Mouse (Mus musculus): ENCODE results near the gene Olfr676. TPM values are rescaled to one million over a fixed set of nuclear protein-coding genes. Genes with fewer than 3 reads are reported as not detected.
"Not testable (repeated sequence)": the region's sequence is repeated elsewhere in the genome, so short reads cannot be mapped to it uniquely, and the experiment has no call there.

Gene Olfr676
- not detected for total RNA-seq (2021)
- long read RNA-seq, experiment 1 = 0 reads
- long read RNA-seq, experiment 2 = 0 reads

- DNase-seq (ENCODE audit: low spot score in 2 of 2) = no peak
Measured at GRCm38 (mm10) chr7:105032398-105032797, at the start of gene Olfr676. Gene Olfr676 (plus strand): TSS chr7:105032698.

GRCm38 (mm10) chr7:105001929-105002328, 30.6 kb upstream of the Olfr676 start, which contains the start of gene Olfr672:
Gene Olfr672 (minus strand): TSS chr7:105002029.
- DNase-seq (ENCODE audit: low spot score in 2 of 2) = no peak

GRCm38 (mm10) chr7:105022530-105022929, 10.0 kb upstream of the Olfr676 start:
- DNase-seq (ENCODE audit: low spot score in 2 of 2) = no peak

GRCm38 (mm10) chr7:105028360-105028759, 4.1 kb upstream of the Olfr676 start, which contains the start of gene Olfr675:
Gene Olfr675 (minus strand): TSS chr7:105028460.
- DNase-seq (ENCODE audit: low spot score in 2 of 2) = no peak

- DNase-seq (ENCODE audit: low spot score in 2 of 2) = not testable (repeated sequence)
Measured at GRCm38 (mm10) chr7:105033836-105034235, 1.3 kb downstream of the Olfr676 start.

- DNase-seq (ENCODE audit: low spot score in 2 of 2) = no peak
Measured at GRCm38 (mm10) chr7:105058951-105059350, 26.5 kb downstream of the Olfr676 start.

- no peak for DNase-seq (ENCODE audit: low spot score in 2 of 2)
Measured at GRCm38 (mm10) chr7:105064175-105064574, 31.7 kb downstream of the Olfr676 start, which contains the start of gene Olfr678. Gene Olfr678 (plus strand): TSS chr7:105064475.

GRCm38 (mm10) chr7:105080905-105081304, 48.4 kb downstream of the Olfr676 start, which contains the start of gene Olfr679:
Gene Olfr679 (plus strand): TSS chr7:105081205.
- no peak for DNase-seq (ENCODE audit: low spot score in 2 of 2)

Other genes starting within 250 kb of the Olfr676 start
- not detected for gene Usp17lb, start 190.1 kb upstream of the Olfr676 start, total RNA-seq (2021)
- not detected for gene Usp17la, start 175.7 kb upstream of the Olfr676 start, total RNA-seq (2021)
- not detected for gene Olfr665, start 154.7 kb upstream of the Olfr676 start, total RNA-seq (2021)
- not detected for gene Olfr666, start 136.7 kb upstream of the Olfr676 start, total RNA-seq (2021)
- not detected for gene Olfr667, start 111.2 kb upstream of the Olfr676 start, total RNA-seq (2021)
- not detected for gene Olfr668, start 104.6 kb upstream of the Olfr676 start, total RNA-seq (2021)
- gene Olfr669, start 98.5 kb upstream of the Olfr676 start, total RNA-seq (2021) = not detected
- gene Olfr670, start 70.1 kb upstream of the Olfr676 start, total RNA-seq (2021) = not detected
- gene Olfr671, start 53.6 kb upstream of the Olfr676 start, total RNA-seq (2021) = not detected
- gene Olfr672, start 30.7 kb upstream of the Olfr676 start, total RNA-seq (2021) = not detected
- not detected for gene Olfr675, start 4.2 kb upstream of the Olfr676 start, total RNA-seq (2021)
- not detected for gene Olfr677, start 18.7 kb downstream of the Olfr676 start, total RNA-seq (2021)
- not detected for gene Olfr678, start 31.8 kb downstream of the Olfr676 start, total RNA-seq (2021)
- not detected for gene Olfr679, start 48.5 kb downstream of the Olfr676 start, total RNA-seq (2021)
- gene Olfr680-ps1, start 60.1 kb downstream of the Olfr676 start, total RNA-seq (2021) = not detected
- not detected for gene Olfr681, start 84.1 kb downstream of the Olfr676 start, total RNA-seq (2021)
- not detected for gene Olfr683, start 114.3 kb downstream of the Olfr676 start, total RNA-seq (2021)
- gene Olfr684, start 131.0 kb downstream of the Olfr676 start, total RNA-seq (2021) = not detected
- gene Olfr685, start 153.3 kb downstream of the Olfr676 start, total RNA-seq (2021) = not detected
- not detected for gene Olfr686, start 174.8 kb downstream of the Olfr676 start, total RNA-seq (2021)

Data from left cerebral cortex, adult 18-20 months (tissue).